Mouse (Mus musculus) MEL (cell line): Measurements from ENCODE around the gene Anxa2. TPM values are rescaled to one million over a fixed set of nuclear protein-coding genes. Genes with fewer than 3 reads are reported as not detected.
A peak's percentile ranks its signal among the peaks of the same experiment; 100 is the strongest.

Source experiments
- DNase-seq: peaks from one replicate; pipeline ENCODE4 v3.0.0; 2011; ENCODE audit warnings: low read depth, low spot score
- H3K27ac ChIP-seq: 2 replicates; pipeline ENCODE4 v1.5.1; 2012; ENCODE audit warnings: low read depth, mild to moderate bottlenecking, control low read depth, low read length, moderate library complexity; ENCODE audit not compliant: control insufficient read depth
- H3K27me3 ChIP-seq, 2 experiments: fragments of 150-350 bp in 1 of 2; sonication (generic) in 1 of 2; 2 replicates each; pipeline ENCODE4 v1.6.1; 2012; ENCODE audit warnings: low read length in 2 of 2, mild to moderate bottlenecking in 2 of 2, improper control_type of control experiment in 1 of 2, moderate library complexity in 1 of 2; ENCODE audit not compliant: insufficient read depth in 2 of 2, control insufficient read depth in 1 of 2
- H3K36me3 ChIP-seq, 2 experiments: 2 replicates each; pipeline ENCODE4 v1.6.1; 2012 to 2014; ENCODE audit warnings: low read length in 2 of 2, improper control_type of control experiment in 1 of 2, inconsistent platforms in 1 of 2, mild to moderate bottlenecking in 1 of 2; ENCODE audit not compliant: insufficient read depth in 2 of 2, control insufficient read depth in 1 of 2
- H3K4me1 ChIP-seq, 2 experiments: fragments of 150-350 bp in 1 of 2; sonication (generic) in 1 of 2; 2 replicates each; pipeline ENCODE4 v1.6.1; 2012; ENCODE audit warnings: low read length in 2 of 2, improper control_type of control experiment in 1 of 2, mild to moderate bottlenecking in 1 of 2; ENCODE audit not compliant: insufficient read depth in 2 of 2, control insufficient read depth in 1 of 2
- H3K4me3 ChIP-seq, 2 experiments: fragments of 150-350 bp in 1 of 2; sonication (generic) in 1 of 2; 2 replicates each; pipeline ENCODE4 v1.5.1; 2012; ENCODE audit warnings: low read depth in 2 of 2, low read length in 2 of 2, mild to moderate bottlenecking in 2 of 2, moderate library complexity in 2 of 2, control low read depth in 1 of 2, improper control_type of control experiment in 1 of 2; ENCODE audit not compliant: control insufficient read depth in 1 of 2, insufficient read depth in 1 of 2
- H3K79me2 ChIP-seq: 2 replicates; pipeline ENCODE4 v1.6.1; 2012; ENCODE audit warnings: mild to moderate bottlenecking, low read length, moderate library complexity; ENCODE audit not compliant: control insufficient read depth, poor library complexity, insufficient read depth
- H3K9ac ChIP-seq: 2 replicates; pipeline ENCODE4 v1.6.1; 2012; ENCODE audit warnings: low read depth, mild to moderate bottlenecking, control low read depth, low read length, moderate library complexity; ENCODE audit not compliant: control insufficient read depth, poor library complexity, severe bottlenecking
- H3K9me3 ChIP-seq: fragments of 150-350 bp; sonication (generic); replicated peaks from 2 replicates; pipeline ENCODE4 v1.6.1; 2012; ENCODE audit warnings: mild to moderate bottlenecking, low read length, improper control_type of control experiment, moderate library complexity; ENCODE audit not compliant: insufficient read depth
- BHLHE40 ChIP-seq: IDR thresholded peaks from 2 replicates; pipeline ENCODE4 v1.6.1; 2012; ENCODE audit warnings: low read depth, mild to moderate bottlenecking, inconsistent platforms, low read length, improper control_type of control experiment, borderline replicate concordance
- CHD2 ChIP-seq: IDR thresholded peaks from 2 replicates; pipeline ENCODE4 v1.6.1; 2011; ENCODE audit warnings: low read length, improper control_type of control experiment
- CTCF ChIP-seq, 3 experiments: IDR thresholded peaks in 2 of 3; conservative IDR thresholded peaks in 1 of 3; 2 replicates each; pipeline ENCODE4 v1.5.1; 2011 to 2012; ENCODE audit warnings: low read length in 3 of 3, low read depth in 2 of 3, mild to moderate bottlenecking in 2 of 3, improper control_type of control experiment in 1 of 3, inconsistent platforms in 1 of 3, mixed read lengths in 1 of 3, moderate library complexity in 1 of 3; ENCODE audit not compliant: control insufficient read depth in 1 of 3, insufficient read depth in 1 of 3, poor library complexity in 1 of 3, severe bottlenecking in 1 of 3
- E2F4 ChIP-seq: IDR thresholded peaks from 2 replicates; pipeline ENCODE4 v1.6.1; 2011; ENCODE audit warnings: low read depth, low read length, improper control_type of control experiment, borderline replicate concordance
- ELF1 ChIP-seq: IDR thresholded peaks from 2 replicates; pipeline ENCODE4 v1.6.1; 2014; ENCODE audit warnings: low read depth, mild to moderate bottlenecking, inconsistent platforms, low read length, improper control_type of control experiment, moderate library complexity
- ETS1 ChIP-seq: IDR thresholded peaks from 2 replicates; pipeline ENCODE4 v1.6.1; 2012; ENCODE audit warnings: low read depth, mild to moderate bottlenecking, inconsistent platforms, low read length, improper control_type of control experiment, moderate library complexity
- GATA1 ChIP-seq: IDR thresholded peaks from 2 replicates; pipeline ENCODE4 v1.6.1; 2011; ENCODE audit warnings: low read depth, low read length, improper control_type of control experiment
- HCFC1 ChIP-seq: IDR thresholded peaks from 2 replicates; pipeline ENCODE4 v1.6.1; 2012; ENCODE audit warnings: low read depth, mild to moderate bottlenecking, inconsistent platforms, low read length, improper control_type of control experiment, moderate library complexity
- KAT2A ChIP-seq: conservative IDR thresholded peaks from 2 replicates; pipeline ENCODE4 v1.6.1; 2012; ENCODE audit warnings: low read depth, low read length, improper control_type of control experiment, inconsistent platforms
- MAFK ChIP-seq: IDR thresholded peaks from 2 replicates; pipeline ENCODE4 v1.6.1; 2011; ENCODE audit warnings: low read depth, mild to moderate bottlenecking, low read length, improper control_type of control experiment, borderline replicate concordance
- MAX ChIP-seq: IDR thresholded peaks from 2 replicates; pipeline ENCODE4 v1.6.1; 2011; ENCODE audit warnings: low read length, improper control_type of control experiment
- MAZ ChIP-seq: IDR thresholded peaks from 2 replicates; pipeline ENCODE4 v1.6.1; 2012; ENCODE audit warnings: low read depth, mild to moderate bottlenecking, inconsistent platforms, low read length, improper control_type of control experiment
- MEF2A ChIP-seq: IDR thresholded peaks from 2 replicates; pipeline ENCODE4 v1.6.1; 2014; ENCODE audit warnings: low read depth, mild to moderate bottlenecking, inconsistent platforms, low read length, improper control_type of control experiment; ENCODE audit not compliant: poor library complexity, insufficient replicate concordance, severe bottlenecking; ENCODE audit errors: extremely low read depth
- MXI1 ChIP-seq: IDR thresholded peaks from 2 replicates; pipeline ENCODE4 v1.6.1; 2011; ENCODE audit warnings: mild to moderate bottlenecking, low read depth, low read length, improper control_type of control experiment
- MYC ChIP-seq: IDR thresholded peaks from 2 replicates; pipeline ENCODE4 v1.6.1; 2011; ENCODE audit warnings: low read depth, mild to moderate bottlenecking, low read length, improper control_type of control experiment, moderate library complexity
- NELFE ChIP-seq: IDR thresholded peaks from 2 replicates; pipeline ENCODE4 v1.6.1; 2011; ENCODE audit warnings: low read depth, low read length, improper control_type of control experiment
- NRF1 ChIP-seq: IDR thresholded peaks from 2 replicates; pipeline ENCODE4 v1.6.1; 2014; ENCODE audit warnings: low read depth, mild to moderate bottlenecking, inconsistent platforms, low read length, improper control_type of control experiment, moderate library complexity; ENCODE audit not compliant: poor library complexity, insufficient read depth, severe bottlenecking
- POLR2AphosphoS2 ChIP-seq: IDR thresholded peaks from 2 replicates; pipeline ENCODE4 v1.6.1; 2011; ENCODE audit warnings: low read length, improper control_type of control experiment
- RAD21 ChIP-seq: IDR thresholded peaks from 2 replicates; pipeline ENCODE4 v1.6.1; 2011; ENCODE audit warnings: mild to moderate bottlenecking, low read depth, low read length, improper control_type of control experiment
- SIN3A ChIP-seq: IDR thresholded peaks from 2 replicates; pipeline ENCODE4 v1.6.1; 2012; ENCODE audit warnings: low read length, improper control_type of control experiment, inconsistent platforms
- SMC3 ChIP-seq: IDR thresholded peaks from 2 replicates; pipeline ENCODE4 v1.6.1; 2011; ENCODE audit warnings: low read depth, low read length, improper control_type of control experiment
- TAL1 ChIP-seq: IDR thresholded peaks from 2 replicates; pipeline ENCODE4 v1.6.1; 2012; ENCODE audit warnings: mild to moderate bottlenecking, inconsistent platforms, low read length, moderate library complexity, mixed read lengths
- TBP ChIP-seq: IDR thresholded peaks from 2 replicates; pipeline ENCODE4 v1.8.0; 2011; ENCODE audit warnings: low read depth, low read length, improper control_type of control experiment
- TCF12 ChIP-seq: IDR thresholded peaks from 2 replicates; pipeline ENCODE4 v1.6.1; 2014; ENCODE audit warnings: low read depth, mild to moderate bottlenecking, inconsistent platforms, low read length, improper control_type of control experiment, moderate library complexity
- UBTF ChIP-seq: IDR thresholded peaks from 2 replicates; pipeline ENCODE4 v1.6.1; 2012; ENCODE audit warnings: low read depth, mild to moderate bottlenecking, inconsistent platforms, low read length, improper control_type of control experiment, moderate library complexity, borderline replicate concordance; ENCODE audit not compliant: insufficient read depth
- USF1 ChIP-seq: IDR thresholded peaks from 2 replicates; pipeline ENCODE4 v1.6.1; 2014; ENCODE audit warnings: low read depth, mild to moderate bottlenecking, inconsistent platforms, low read length, improper control_type of control experiment, moderate library complexity
- ZKSCAN1 ChIP-seq: IDR thresholded peaks from 2 replicates; pipeline ENCODE4 v1.6.1; 2012; ENCODE audit warnings: low read depth, mild to moderate bottlenecking, inconsistent platforms, low read length, improper control_type of control experiment, moderate library complexity
- ZNF384 ChIP-seq: IDR thresholded peaks from 2 replicates; pipeline ENCODE4 v1.6.1; 2012; ENCODE audit warnings: low read depth, mild to moderate bottlenecking, inconsistent platforms, low read length, improper control_type of control experiment
- polyA plus RNA-seq, 2 experiments: library from polyadenylated mRNA; stranded (reverse) in 1 of 2; unstranded in 1 of 2; fragments of >175 nt in 1 of 2; fragments of >200 nt in 1 of 2; gene quantifications; 2 replicates each; pipeline versions ENCODE4 v1.2.1 to v1.2.4; 2012; ENCODE audit warnings: low replicate concordance in 2 of 2, low read depth in 1 of 2; ENCODE audit not compliant: insufficient read length in 2 of 2, insufficient read depth in 1 of 2, missing spikeins in 1 of 2
- total RNA-seq: library from RNA; depleted of rRNA; stranded (reverse); fragments of 300-350 nt; gene quantifications from 2 replicates; pipeline ENCODE4 v1.2.3, GENCODE M21; 2012

Anxa2 gene
- total and polyA plus RNA-seq, 3 experiments: 33.9 to 190 TPM; not detected in 1

GRCm38 (mm10) chr9:69505611-69506010 lies 52.2 kb downstream of the Anxa2 start (continued):
- no peak for TF ChIP-seq E2F4
- peak; percentile 69 to 88 (median 84) for TF ChIP-seq CTCF (IDR thresholded peaks at IDR 0.05 in 2 of 3, conservative IDR thresholded peaks at IDR 0.05 in 1 of 3; ENCODE audit: control insufficient read depth in 1 of 3, insufficient read depth in 1 of 3, low read depth in 2 of 3, low read length in 3 of 3, poor library complexity in 1 of 3, severe bottlenecking in 1 of 3)
- TF ChIP-seq SMC3: peak; percentile 71
- TF ChIP-seq ZKSCAN1: no peak
- TF ChIP-seq SIN3A: no peak
- no peak for TF ChIP-seq POLR2AphosphoS2
- no peak for TF ChIP-seq KAT2A
- TF ChIP-seq ELF1: no peak
- TF ChIP-seq BHLHE40: no peak
- TF ChIP-seq ETS1: no peak
- no peak for TF ChIP-seq MAFK
- no peak for TF ChIP-seq MEF2A
- TF ChIP-seq GATA1: no peak
- no peak for TF ChIP-seq MXI1

DNA sequence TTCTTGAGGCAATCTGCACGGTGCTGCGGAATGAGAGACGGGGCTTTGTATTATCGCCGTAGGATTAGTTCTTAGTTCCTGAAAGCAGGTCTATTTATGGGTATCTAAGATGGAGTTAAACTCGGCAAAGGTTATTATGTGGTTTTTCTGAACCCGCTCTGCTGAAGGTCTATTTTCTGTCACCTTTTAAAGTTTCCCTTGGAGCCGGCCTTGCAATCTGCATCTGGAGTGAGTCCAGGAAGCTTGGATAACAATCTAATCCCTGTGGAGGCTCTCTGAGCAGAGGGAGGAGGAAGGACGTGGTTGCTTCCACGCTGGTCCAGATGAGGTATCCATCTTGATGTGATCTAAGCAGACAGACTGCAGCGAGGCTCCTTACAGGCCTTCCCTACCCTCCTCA lies 53.8 kb downstream of the Anxa2 start:
- Histone ChIP-seq H3K36me3 (no peaks in the 10 kb centered on the region), H3K79me2 (no peaks in the 10 kb centered on the region), H3K4me1 (no peaks in the 10 kb centered on the region), H3K27me3 (peaks cover 1 to 3% of the 10 kb centered on the region in 2 experiments; a peak in 3 of 4 replicates), H3K27ac (no peak overlapping the region)
- no peak for DNase-seq
- no peak for TF ChIP-seq MYC
- no peak for TF ChIP-seq ZNF384
- no peak for TF ChIP-seq CHD2
- no peak for TF ChIP-seq MAFK
- no peak for TF ChIP-seq HCFC1
- TF ChIP-seq TAL1: no peak
- no peak for TF ChIP-seq RAD21
- TF ChIP-seq USF1: no peak
- no peak for TF ChIP-seq ZKSCAN1
- no peak for TF ChIP-seq ETS1
- TF ChIP-seq UBTF: no peak
- no peak for TF ChIP-seq MAX
- TF ChIP-seq TCF12: no peak
- no peak for TF ChIP-seq MXI1
- TF ChIP-seq NELFE: no peak
- no peak for TF ChIP-seq TBP
- no peak for TF ChIP-seq SIN3A
- no peak for TF ChIP-seq MAZ
- TF ChIP-seq NRF1: no peak
- TF ChIP-seq, all 39 proteins: peak for 0
- H3K4me3 ChIP-seq: no peak overlapping the region
- H3K9me3 ChIP-seq: no peaks in the 10 kb centered on the region
- H3K9ac ChIP-seq: no peak overlapping the region
